Mouse (Mus musculus) heart, postnatal 0 days (tissue): ENCODE measurements around the gene Slc1a3.

Experiments used
- CTCF ChIP-seq: IDR thresholded peaks from 2 replicates; pipeline ENCODE4 v1.5.1; 2016; ENCODE audit warnings: antibody characterized with exemption, control low read depth, low read depth
- EP300 ChIP-seq: IDR thresholded peaks from 2 replicates; pipeline ENCODE4 v1.6.1; 2016; ENCODE audit warnings: antibody characterized with exemption, low read depth

GRCm38 (mm10) chr15:8697976-8698375 lies 12.6 kb downstream of the Slc1a3 start:
- TF ChIP-seq CTCF, result no peak
- no peak for TF ChIP-seq EP300
